Mouse (Mus musculus) neural tube, embryonic 14.5 days (tissue): Measurements from ENCODE around the gene Mucl2. TPM values are rescaled to one million over a fixed set of nuclear protein-coding genes. Genes with fewer than 3 reads are reported as not detected.
"Not testable (repeated sequence)": the region's sequence is repeated elsewhere in the genome, so short reads cannot be mapped to it uniquely, and the experiment has no call there.

Experiments used
- ATAC-seq: fragments of 200-750 bp; cut with Nextera tagmentation; 2 replicates; pipeline ENCODE4 v1.8.0; 2017; ENCODE audit warnings: low read depth, mild to moderate bottlenecking, moderate TSS enrichment, moderate library complexity
- H3K27ac ChIP-seq: fragments of 300-500 bp; sonication (generic); 2 replicates; pipeline ENCODE4 v1.5.1; 2014; ENCODE audit warnings: low read depth, mild to moderate bottlenecking, control low read depth, low read length, moderate library complexity, mixed read lengths
- H3K27me3 ChIP-seq: fragments of 300-500 bp; sonication (generic); 2 replicates; pipeline ENCODE4 v1.6.1; 2014; ENCODE audit warnings: low read length; ENCODE audit not compliant: control insufficient read depth, insufficient read depth
- H3K36me3 ChIP-seq: fragments of 300-500 bp; sonication (generic); 2 replicates; pipeline ENCODE4 v1.6.1; 2014; ENCODE audit warnings: low read length, mixed read lengths; ENCODE audit not compliant: control insufficient read depth, insufficient read depth
- H3K4me1 ChIP-seq: fragments of 300-500 bp; sonication (generic); 2 replicates; pipeline ENCODE4 v1.6.1; 2014; ENCODE audit warnings: low read length; ENCODE audit not compliant: control insufficient read depth, insufficient read depth
- H3K4me2 ChIP-seq: fragments of 300-500 bp; sonication (generic); 2 replicates; pipeline ENCODE4 v1.6.1; 2014; ENCODE audit warnings: mild to moderate bottlenecking, low read depth, low read length, control low read depth
- H3K4me3 ChIP-seq: fragments of 300-500 bp; sonication (generic); 2 replicates; pipeline ENCODE4 v1.5.1; 2014; ENCODE audit warnings: low read depth, low read length, control low read depth, mixed read lengths
- H3K9ac ChIP-seq: fragments of 300-500 bp; sonication (generic); replicated peaks from 2 replicates; pipeline ENCODE4 v1.6.1; 2014; ENCODE audit warnings: low read depth, mild to moderate bottlenecking, control low read depth, low read length, mixed read lengths
- H3K9me3 ChIP-seq: fragments of 300-500 bp; sonication (generic); 2 replicates; pipeline ENCODE4 v1.6.1; 2016; ENCODE audit warnings: low read length; ENCODE audit not compliant: control insufficient read depth
- WGBS: fragments of 180-500 bp; shearing (Covaris S2); extraction: QIAGEN DNeasy Blood & Tissue Kit; methylation state at CpG from one replicate; pipeline ENCODE4 v1.1.7; 2014; 5-methylcytosine and 5-hydroxymethylcytosine counted together
- microRNA-seq: library from miRNA; unstranded; fragments of <30 nt; microRNA quantifications from one replicate; pipeline ENCODE4, GENCODE M21; 2016
- polyA plus RNA-seq: library from polyadenylated mRNA; unstranded; fragments of >200 nt; fragmentation: Nextera tagmentation; extraction: Ambion mirVana; gene quantifications from 2 replicates; pipeline ENCODE4 v1.2.1, GENCODE M21; 2014

The Mucl2 gene
- polyA plus RNA-seq: not detected in 2 replicates

- no peak within 1 kb of the TSS for H3K9ac ChIP-seq
- H3K36me3 ChIP-seq: no peaks in the 10 kb centered on the region
- H3K4me1 ChIP-seq: no peaks in the 10 kb centered on the region
- H3K27ac ChIP-seq: no peak within 1 kb of the TSS
- H3K4me3 ChIP-seq: no peak within 1 kb of the TSS
- no peaks in the 10 kb centered on the region for H3K27me3 ChIP-seq
- WGBS: 88% methylated on average over 1 of the region's 1 CpGs
- no peaks in the 10 kb centered on the region for H3K9me3 ChIP-seq
- ATAC-seq: no peak
- H3K4me2 ChIP-seq: no peak within 1 kb of the TSS
Observed at GRCm38 (mm10) chr15:103899212-103899611, at the start of gene Mucl2. Mucl2 (minus strand) TSS chr15:103899312.

DNA sequence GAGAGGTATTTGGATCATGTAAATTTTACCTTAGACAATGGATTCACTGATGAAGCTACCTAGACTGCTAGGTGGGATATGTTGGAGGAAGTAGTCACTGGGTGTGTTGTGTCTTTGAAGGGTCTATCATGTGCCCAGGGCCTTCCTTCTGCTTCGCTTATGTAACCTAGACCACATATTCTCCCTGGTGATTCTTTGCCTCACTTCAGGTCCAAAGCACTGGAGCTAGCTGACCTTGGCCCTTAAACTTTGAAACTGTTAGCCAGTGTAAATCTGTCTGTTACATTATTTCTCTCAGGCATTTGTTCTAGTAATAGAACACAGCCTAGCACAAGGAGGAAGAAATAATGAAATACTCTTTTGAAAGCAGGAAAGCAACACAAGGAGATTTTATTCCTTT, 13.9 kb upstream of the Mucl2 start:
- WGBS: 40% methylated on average over 1 of the region's 1 CpGs
- ATAC-seq: not testable (repeated sequence)

More for the DNA sequence above, 13.9 kb upstream of the Mucl2 start:
- H3K4me1 ChIP-seq, H3K4me2 ChIP-seq, H3K4me3 ChIP-seq, H3K36me3 ChIP-seq, H3K9ac ChIP-seq, H3K27me3 ChIP-seq, H3K27ac ChIP-seq, H3K9me3 ChIP-seq: not testable (repeated sequence)

Small RNA genes within 50 kb of the gene (microRNA-seq; reads per million reads assigned to microRNA genes)
- not detected for gene Gm22852

Other genes starting within 250 kb of the Mucl2 start
- gene Mucl1, start 143.8 kb downstream of the Mucl2 start, polyA plus RNA-seq: not detected in 2 replicates